Mouse (Mus musculus): Measurements from ENCODE around the gene Actr1a.

DNA sequence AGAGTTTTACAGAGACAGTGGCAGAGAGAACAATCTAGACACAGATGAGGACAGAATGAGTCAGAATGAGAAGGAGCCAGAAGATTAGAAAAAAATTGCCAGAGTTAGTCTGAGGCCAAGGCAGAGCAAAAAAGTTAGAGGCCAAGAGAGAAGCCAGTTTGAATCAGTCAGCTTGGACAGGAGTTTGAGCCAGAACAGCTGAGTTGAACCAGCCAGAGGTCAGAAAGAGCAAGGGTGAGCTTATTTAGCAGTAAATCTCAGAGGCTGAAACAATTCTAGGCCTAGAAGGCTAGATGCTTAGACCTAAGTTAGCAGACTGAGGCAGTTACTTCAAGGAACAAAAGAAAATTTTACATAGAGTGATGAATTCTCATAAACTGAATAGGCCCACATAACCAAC, 33.7 kb upstream of the Actr1a start:
- TF ChIP-seq CTCF (IDR thresholded peaks at IDR 0.05) (no peak), POLR2A (IDR thresholded peaks at IDR 0.05; ENCODE audit: insufficient read depth, low read depth, low read length) (no peak)

Data from heart, adult 2 months (tissue).